Mouse (Mus musculus) gastrocnemius, postnatal 25 days (tissue): ENCODE results near the gene Khdrbs1. TPM values are rescaled to one million over a fixed set of nuclear protein-coding genes. Genes with fewer than 3 reads are reported as not detected.
A peak's percentile ranks its signal among the peaks of the same experiment; 100 is the strongest.
"Not testable (repeated sequence)": the region's sequence is repeated elsewhere in the genome, so short reads cannot be mapped to it uniquely, and the experiment has no call there.

Experiments
- DNase-seq: peaks from one replicate; pipeline ENCODE4 v3.0.0; 2022
- total RNA-seq, 2 experiments: library from RNA; stranded (reverse); gene quantifications; 1 replicate in 1 of 2; 2 replicates in 1 of 2; pipeline ENCODE4 v1.2.3; 2021

The Khdrbs1 gene
- total RNA-seq, 2 experiments from 2014 or later, result 21.5 to 25.7 TPM

DNA sequence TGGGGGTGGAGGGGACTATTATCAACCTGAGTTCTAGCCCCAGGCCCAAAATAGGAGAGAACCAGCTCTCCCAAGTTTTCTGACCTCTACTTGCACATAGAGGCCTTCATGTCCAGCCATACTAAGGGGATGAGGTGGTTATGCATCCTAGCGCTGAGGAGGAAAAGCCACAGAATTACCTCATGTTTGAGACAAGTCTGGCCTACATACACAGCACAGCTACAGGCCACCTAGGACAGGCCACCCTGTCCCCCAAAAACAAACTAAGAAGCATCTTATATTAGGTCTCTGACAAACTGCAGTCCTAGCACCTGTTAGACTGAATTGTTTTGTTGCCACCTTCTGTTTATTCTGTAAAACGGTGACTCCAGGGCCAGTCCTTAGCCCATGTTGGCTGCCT is 1.4 kb upstream of the Khdrbs1 start:
- no peak for DNase-seq

- peak; percentile 8 for DNase-seq
Measured at GRCm38 (mm10) chr4:129743010-129743390, 897 bp upstream of the Khdrbs1 start.

GRCm38 (mm10) chr4:129741974-129742231 is 200 bp downstream of the Khdrbs1 start:
- no peak for DNase-seq

DNA sequence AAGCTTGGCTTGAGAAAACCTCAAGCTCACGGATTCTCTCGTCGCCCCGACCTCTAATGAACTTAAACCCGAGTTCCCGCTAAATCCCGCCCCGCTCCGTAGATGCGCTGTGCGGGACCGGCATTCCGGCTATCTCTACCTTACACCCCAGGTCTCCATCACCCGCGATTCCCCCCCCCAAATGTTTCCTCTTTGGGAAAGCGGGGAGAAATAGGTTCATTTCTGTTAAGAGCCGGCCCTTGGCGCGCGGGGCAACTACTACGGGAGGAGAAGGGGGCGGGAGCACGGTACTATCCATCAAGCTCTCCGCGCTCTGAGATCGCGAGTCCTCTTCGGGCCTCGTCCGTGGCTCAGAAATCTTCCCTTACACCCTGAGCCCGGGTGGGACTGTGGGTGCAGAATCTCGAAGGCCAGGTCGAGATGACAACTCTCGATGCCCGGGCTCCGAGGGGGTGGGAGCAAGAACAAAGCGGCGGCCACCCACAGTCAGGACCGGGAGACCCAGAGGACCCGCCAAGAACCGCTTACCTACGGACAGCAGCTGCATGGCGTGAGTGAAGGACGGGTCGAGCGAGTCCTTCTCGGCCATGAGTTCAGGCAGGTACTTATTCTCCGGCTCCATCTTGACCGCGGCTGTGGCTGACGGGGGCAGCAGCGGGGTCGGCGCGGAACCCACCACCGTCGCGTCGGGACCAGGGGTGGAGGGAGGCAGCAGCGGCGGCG is 691 bp downstream of the Khdrbs1 start:
- DNase-seq, result peak; percentile 27

DNA sequence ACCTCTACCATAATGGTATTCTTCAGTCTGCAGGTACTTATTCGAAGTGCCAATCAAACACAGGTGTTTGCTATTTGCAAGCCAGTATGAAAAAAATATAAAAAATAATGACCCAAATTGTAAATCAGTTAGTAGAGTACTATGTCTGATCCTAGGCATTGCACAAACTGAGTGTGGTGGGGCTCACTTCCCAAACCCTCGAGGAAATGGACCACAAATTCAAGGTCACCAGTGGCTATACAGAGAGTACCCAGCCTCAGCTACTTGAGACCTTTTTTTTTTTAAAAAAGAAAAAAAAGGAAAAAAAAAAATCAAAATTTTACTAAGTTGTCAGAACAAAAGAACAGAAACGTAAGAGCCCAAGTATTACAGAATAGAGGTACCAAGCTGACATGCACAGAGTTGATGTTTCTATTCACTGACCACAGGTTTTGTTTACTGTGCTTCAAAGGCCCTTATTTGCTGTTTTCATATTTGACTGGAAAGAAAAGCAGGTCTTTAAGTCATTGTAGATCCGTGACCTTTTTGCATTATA is 2.9 kb downstream of the Khdrbs1 start:
- DNase-seq, result no peak

DNA sequence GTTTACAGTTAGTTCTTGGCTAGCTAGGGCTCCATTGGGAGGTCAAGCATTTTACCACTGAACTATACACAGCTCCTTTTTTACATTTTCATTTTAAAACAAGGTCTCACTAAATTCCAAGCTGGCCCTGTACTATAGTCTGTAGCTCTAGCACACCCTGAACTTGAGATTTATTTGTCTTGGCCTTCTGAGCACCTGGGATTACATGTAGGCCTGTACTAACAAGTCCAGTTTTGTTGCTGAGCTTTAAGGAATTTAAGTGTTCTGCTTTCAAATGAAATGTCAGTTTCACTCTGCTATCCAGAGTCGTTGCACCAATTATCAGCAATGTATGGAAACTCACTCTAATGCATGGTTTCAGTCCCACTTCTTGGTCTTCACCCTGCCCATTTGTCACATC is 5.9 kb downstream of the Khdrbs1 start:
- DNase-seq, result no peak

DNA sequence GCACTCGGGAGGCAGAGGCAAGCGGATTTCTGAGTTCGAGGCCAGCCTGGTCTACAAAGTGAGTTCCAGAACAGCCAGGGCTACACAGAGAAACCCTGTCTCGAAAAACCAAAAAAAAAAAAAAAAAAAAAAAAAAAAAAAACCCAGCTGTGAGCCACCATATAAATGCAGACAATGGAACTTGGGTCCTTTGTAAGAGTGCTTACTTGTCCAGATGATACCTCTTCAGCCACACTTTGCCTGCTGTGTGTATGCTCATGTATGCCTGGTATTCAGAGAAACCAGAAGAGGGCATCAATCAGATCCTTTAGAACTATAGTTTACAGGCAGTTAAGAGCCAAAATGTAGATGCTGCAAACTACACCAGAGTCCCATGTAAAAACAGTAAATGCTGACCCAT is 6.6 kb downstream of the Khdrbs1 start:
- not testable (repeated sequence) for DNase-seq

- no peak for DNase-seq
Measured at GRCm38 (mm10) chr4:129731423-129731822, 10.7 kb downstream of the Khdrbs1 start.

DNA sequence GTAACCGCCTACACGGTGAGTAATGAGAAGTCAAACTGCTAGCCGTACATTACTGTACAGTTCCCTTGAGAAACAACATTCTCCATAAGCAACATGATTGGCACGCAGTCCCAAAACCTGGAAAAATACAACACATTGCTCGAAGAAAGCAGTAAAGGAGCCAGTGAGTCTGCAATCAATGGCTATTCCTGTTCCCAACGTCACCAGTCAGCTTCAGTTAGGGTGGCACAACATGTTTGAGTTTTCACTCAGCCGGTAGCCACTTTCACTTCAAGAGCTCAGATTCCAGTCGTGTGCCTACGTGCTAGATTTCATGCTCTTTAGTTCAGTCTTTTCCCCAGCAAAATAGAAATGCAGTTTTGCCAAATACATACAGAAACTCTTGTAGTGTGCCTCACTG is 25.8 kb downstream of the Khdrbs1 start:
- no peak for DNase-seq

GRCm38 (mm10) chr4:129709486-129710129 is 32.5 kb downstream of the Khdrbs1 start:
- DNase-seq, result no peak

GRCm38 (mm10) chr4:129706750-129707149 is 35.4 kb downstream of the Khdrbs1 start:
- DNase-seq, result no peak

DNA sequence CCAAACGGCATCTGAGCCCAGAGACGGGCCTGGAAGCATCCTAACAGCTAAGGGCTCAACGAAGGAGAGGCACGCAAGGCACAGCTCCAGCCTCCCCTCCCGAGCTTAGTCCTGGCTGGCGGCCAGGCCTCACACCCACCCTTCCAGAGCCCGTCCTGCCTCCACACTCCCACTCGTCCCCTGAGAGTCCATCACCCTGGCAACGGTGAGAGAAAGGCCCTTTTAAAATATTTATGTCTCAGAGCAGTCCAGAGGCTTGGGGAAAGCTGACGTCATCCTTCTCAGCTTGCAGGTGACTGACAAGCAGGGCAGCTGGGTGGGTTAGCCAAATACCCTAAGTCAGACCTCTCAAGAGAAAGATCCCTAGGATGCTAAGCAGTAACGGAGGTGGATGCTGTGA is 39.6 kb downstream of the Khdrbs1 start:
- DNase-seq, result peak; percentile 51

GRCm38 (mm10) chr4:129701503-129702377 is 40.4 kb downstream of the Khdrbs1 start:
- DNase-seq, result peak; percentile 57

DNA sequence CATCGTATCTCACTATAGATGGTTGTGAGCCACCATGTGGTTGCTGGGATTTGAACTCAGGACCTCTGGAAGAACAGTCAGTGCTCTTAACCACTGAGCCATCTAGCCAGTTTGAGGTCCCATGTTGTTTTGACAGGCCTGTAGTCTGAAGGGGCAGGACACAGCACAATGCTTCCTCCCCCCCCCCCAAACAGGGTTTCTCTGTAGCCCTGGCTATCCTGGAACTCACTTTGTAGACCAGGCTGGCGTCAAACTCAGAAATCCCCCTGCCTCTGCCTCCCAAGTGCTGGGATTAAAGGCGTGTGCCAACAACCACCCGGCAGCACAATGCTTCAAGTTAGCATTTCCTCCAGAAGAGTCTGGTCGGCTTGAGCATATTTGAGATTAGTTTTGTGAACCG is 41.4 kb downstream of the Khdrbs1 start:
- not testable (repeated sequence) for DNase-seq

- no peak for DNase-seq
Measured at GRCm38 (mm10) chr4:129700216-129700615, 41.9 kb downstream of the Khdrbs1 start.

DNA sequence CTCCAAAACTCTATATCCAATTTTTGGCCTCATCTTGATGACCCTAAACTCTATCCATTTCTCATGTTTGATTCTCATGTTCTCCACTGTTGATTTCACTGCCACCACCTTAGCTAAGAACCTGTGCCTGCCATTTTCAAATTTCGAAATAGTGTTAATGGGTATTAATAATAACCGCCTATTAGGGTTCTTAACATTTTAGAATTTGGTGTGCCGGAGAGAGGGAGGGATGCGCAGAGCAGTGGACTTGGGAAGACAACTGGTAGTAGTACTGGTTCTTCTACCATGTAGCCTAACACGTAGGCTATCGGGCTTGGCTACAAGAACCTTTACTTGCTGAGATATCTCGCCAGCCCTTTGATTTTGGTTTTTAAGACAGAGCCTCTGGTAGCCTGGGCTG is 44.9 kb downstream of the Khdrbs1 start:
- no peak for DNase-seq

DNA sequence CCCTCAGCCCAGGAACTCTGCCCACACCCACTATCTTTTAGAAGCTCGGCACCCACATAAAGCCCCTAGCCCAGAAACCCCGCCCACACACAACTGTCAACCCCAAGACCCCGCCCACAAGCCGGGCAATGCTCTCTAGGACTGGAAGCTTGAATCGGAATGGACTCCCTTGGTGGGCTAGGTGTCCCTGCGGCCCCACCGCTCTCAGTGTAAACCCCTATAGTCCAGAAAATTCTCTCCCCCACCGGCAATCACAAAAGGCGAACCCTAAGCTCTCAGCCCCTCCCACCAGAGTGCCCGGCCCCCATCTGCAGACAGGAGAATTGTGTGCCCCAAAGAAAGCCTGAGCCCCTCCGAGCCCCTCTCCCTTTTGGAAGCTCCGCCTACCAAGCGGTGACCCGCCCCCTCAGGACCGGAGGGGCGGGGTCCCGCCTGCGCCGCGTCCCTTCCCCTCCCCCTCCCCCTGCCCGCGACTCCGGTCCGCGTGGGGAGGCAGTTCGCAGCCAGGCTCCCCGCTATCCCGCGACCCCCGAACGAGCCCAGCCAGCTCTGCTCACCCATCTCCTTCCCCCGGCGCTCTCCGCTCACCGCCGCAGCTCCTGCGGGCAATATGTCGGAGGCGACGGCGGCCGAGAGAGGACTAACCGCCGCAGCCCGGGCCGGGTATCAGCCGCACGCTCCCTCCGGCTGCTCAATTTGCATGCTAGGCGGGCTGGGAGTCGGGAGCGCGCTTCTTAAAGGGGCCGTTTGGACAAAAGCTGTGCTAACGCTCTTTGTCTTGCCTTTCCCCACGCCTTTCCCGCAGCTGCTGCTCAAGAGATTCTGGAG is 45.7 kb downstream of the Khdrbs1 start, which contains the start of gene Tmem39b:
Gene Tmem39b (minus strand): TSS at position 681 of the 828 bp plus-strand sequence.
- peak; percentile 88 for DNase-seq

DNA sequence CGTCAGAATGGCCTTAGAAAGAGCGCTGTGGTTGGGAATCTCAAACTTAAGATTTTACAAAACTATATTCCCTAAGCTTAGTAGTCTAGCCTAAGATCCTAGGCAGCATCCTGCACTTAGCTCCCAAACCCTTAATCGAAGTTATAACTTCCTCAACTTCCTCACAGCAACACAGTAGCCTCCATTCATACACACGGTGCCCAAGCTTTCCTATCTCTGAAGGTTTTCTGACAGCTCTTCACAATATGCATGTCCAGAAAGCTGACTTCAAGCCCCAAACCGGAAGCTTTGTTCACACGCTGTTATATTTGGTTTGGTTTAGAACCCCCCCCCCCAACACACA is 46.3 kb downstream of the Khdrbs1 start:
- DNase-seq, result no peak

DNA sequence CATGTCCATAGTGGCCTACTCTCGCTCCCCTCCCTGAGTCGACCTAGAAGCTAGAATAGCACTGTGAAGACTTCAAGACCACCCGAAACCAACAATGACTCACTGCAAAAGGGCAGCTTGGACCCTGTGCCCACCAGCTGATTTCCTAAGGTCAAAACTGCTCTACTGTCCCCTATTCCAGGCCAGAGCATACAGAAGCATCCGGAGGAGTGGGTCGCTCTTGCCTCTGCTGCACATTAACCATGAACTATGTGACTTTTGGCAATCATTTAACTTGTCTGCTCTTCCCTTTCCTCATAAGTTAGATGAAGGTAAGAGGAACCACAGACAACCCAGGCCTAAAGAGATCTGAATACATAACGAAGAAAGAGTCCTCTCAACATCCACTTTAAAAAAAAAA is 57.6 kb downstream of the Khdrbs1 start:
- DNase-seq, result no peak

DNA sequence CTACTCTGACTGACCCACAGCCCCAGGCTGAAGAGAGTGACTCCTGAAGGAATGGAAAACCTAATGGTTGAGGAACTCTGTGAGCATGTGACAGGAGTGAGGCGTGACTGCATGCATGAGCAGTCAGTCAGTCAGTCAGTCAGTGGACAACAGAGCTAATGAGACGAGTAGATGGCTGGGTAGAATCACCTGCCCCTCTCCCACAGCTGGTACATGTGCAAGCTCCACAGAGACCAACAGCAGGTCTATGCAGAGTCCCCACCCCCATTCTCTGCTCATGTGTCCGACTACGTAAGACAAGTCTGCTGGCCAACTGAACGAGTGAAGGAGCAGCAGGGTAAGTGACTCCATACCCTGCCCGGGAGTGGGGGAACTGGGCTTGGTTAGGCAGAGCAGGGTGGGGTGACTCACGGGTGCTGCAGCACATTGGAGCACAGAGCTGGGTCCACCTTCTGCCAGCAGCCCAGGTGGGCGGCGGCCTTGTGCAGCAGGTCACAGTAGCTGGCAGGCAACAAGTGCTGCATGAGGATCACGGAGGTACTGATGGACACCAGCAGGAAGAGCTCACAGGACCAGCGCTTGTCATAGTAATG is 58.1 kb downstream of the Khdrbs1 start:
- DNase-seq, result no peak

DNA sequence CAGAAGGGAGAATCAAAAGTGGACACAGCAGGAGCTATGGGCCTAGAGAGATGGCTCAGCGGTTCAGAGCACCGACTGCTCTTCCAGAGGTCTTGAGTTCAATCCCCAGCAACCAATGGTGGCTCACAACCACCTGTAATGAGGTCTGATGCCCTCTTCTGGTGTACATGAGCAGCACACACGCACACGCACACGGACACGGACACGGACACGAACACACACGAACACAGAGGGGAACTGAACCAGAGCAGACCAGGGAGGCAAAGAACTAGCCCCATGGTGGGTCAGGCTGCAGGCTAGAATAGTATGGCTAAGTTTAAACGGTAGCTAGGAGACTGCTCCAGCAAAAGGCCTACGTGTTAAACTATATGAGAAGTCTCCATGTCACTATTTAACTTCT is 60.3 kb downstream of the Khdrbs1 start:
- no peak for DNase-seq
